Mouse (Mus musculus): Measurements from ENCODE around the gene Apex2.

GRCm38 (mm10) chrX:150598882-150599281 is 9.2 kb upstream of the Apex2 start:
- TF ChIP-seq GATA1 (IDR thresholded peaks at IDR 0.05; ENCODE audit: borderline replicate concordance, low read length) (no peak), FLI1 (IDR thresholded peaks at IDR 0.05; ENCODE audit: low read length) (no peak)

All from megakaryocyte, embryonic 14.5 days (primary cell).